Mouse (Mus musculus): ENCODE results near the gene Ltbp4.

DNA sequence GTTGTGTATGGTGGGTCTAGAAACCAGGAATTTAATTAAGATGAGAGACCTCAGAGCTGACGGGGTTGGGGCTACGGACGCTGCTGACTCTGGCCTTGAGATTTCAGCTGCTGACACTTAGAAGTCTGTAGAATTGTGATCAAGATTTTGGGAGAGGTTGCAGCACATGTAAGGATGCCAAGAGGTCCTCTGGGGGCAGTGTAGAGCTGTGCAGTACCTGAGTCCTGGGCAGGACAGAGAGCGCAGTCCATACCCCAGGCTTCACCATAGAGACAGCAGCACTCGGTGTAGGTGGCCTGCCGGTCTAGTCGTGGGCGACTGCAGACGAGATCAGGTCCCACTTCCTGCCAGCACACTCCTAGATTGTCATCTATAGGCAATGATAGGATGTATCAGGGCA is 29.9 kb downstream of the Ltbp4 start:
- TF ChIP-seq GATA1 (IDR thresholded peaks at IDR 0.05; ENCODE audit: low read length) (no peak), TAL1 (IDR thresholded peaks at IDR 0.05; ENCODE audit: low read length) (no peak)

Measured in erythroblast, embryonic 14.5 days (primary cell).